Mouse (Mus musculus): Measurements from ENCODE around the gene Klhl10. TPM values are rescaled to one million over a fixed set of nuclear protein-coding genes. Genes with fewer than 3 reads are reported as not detected.

Klhl10 gene
- polyA plus RNA-seq, 1 experiment, result 0.12 TPM

- TF ChIP-seq MYOD1 (IDR thresholded peaks at IDR 0.05; ENCODE audit: control insufficient read depth, insufficient read length, low read depth), result no peak
- no peak for TF ChIP-seq MYOG (IDR thresholded peaks at IDR 0.05; ENCODE audit: control insufficient read depth, extremely low read depth, insufficient read length)
- no peak for TF ChIP-seq MAX (IDR thresholded peaks at IDR 0.05)
- no peak for TF ChIP-seq FOSL1 (IDR thresholded peaks at IDR 0.05; ENCODE audit: insufficient read depth, low read length, poor library complexity, severe bottlenecking)
- TF ChIP-seq USF1 (IDR thresholded peaks at IDR 0.05; ENCODE audit: low read depth), result no peak
- TF ChIP-seq CEBPB (IDR thresholded peaks at IDR 0.05; ENCODE audit: low read depth), result no peak
- no peak for TF ChIP-seq CTCF (IDR thresholded peaks at IDR 0.05; ENCODE audit: control insufficient read depth, insufficient read depth, insufficient read length)
- peaks cover 12% of the 10 kb centered on the region for H3K79me3 ChIP-seq (ENCODE audit: low read depth)
- H3K27me3 ChIP-seq (ENCODE audit: control insufficient read depth, insufficient read depth, insufficient read length), result no peaks in the 10 kb centered on the region
- no peaks in the 10 kb centered on the region for H3K36me3 ChIP-seq (ENCODE audit: control insufficient read depth, insufficient read depth)
- peaks cover 24% of the 10 kb centered on the region for H3K79me2 ChIP-seq (ENCODE audit: control insufficient read depth, insufficient read depth)
- no peak overlapping the region for H3ac ChIP-seq (ENCODE audit: control insufficient read depth, insufficient read length, low read depth)
- H3K4me3 ChIP-seq (ENCODE audit: insufficient read depth, poor library complexity, severe bottlenecking), result no peak overlapping the region
Observed at GRCm38 (mm10) chr11:100399727-100400538, 41.8 kb upstream of the Klhl10 start.

DNA sequence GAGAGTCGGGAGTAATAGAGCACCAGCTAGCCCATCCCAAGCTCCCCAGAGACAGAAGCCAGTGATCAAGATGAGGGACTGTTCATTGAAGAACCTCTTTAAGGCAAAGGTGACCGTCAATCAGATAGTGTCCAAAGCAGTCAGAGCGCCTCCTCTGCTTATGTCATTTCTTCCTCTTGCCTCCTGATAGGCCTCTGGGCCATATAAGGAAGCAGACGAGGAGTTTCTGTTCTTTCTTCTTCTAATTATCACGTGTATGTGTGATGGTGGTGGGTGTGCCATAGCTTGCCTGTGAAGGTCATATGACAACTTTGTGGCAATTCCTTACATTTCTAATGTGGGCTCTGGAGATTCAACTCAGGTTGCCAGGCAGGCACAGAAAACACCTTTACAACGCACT, 40.9 kb upstream of the Klhl10 start:
- no peaks in the 10 kb centered on the region for H3K27me3 ChIP-seq (ENCODE audit: control insufficient read depth, insufficient read depth, insufficient read length)
- H3K79me2 ChIP-seq (ENCODE audit: control insufficient read depth, insufficient read depth), result peaks cover 16% of the 10 kb centered on the region
- H3K36me3 ChIP-seq (ENCODE audit: control insufficient read depth, insufficient read depth), result no peaks in the 10 kb centered on the region
- TF ChIP-seq MYOG (IDR thresholded peaks at IDR 0.05; ENCODE audit: control insufficient read depth, extremely low read depth, insufficient read length), result no peak
- TF ChIP-seq FOSL1 (IDR thresholded peaks at IDR 0.05; ENCODE audit: insufficient read depth, low read length, poor library complexity, severe bottlenecking), result no peak
- no peak for TF ChIP-seq USF1 (IDR thresholded peaks at IDR 0.05; ENCODE audit: low read depth)
- no peak for TF ChIP-seq CTCF (IDR thresholded peaks at IDR 0.05; ENCODE audit: control insufficient read depth, insufficient read depth, insufficient read length)
- no peak for TF ChIP-seq MAX (IDR thresholded peaks at IDR 0.05)
- no peak for TF ChIP-seq CEBPB (IDR thresholded peaks at IDR 0.05; ENCODE audit: low read depth)
- no peak for TF ChIP-seq MYOD1 (IDR thresholded peaks at IDR 0.05; ENCODE audit: control insufficient read depth, insufficient read length, low read depth)
- H3K79me3 ChIP-seq (ENCODE audit: low read depth), result peaks cover 11% of the 10 kb centered on the region
- H3K4me3 ChIP-seq (ENCODE audit: insufficient read depth, poor library complexity, severe bottlenecking), result no peak overlapping the region
- H3ac ChIP-seq (ENCODE audit: control insufficient read depth, insufficient read length, low read depth), result no peak overlapping the region

- Histone ChIP-seq H3K36me3 (ENCODE audit: control insufficient read depth, insufficient read depth) (peaks cover 4% of the 10 kb centered on the region), H3K4me3 (ENCODE audit: insufficient read depth, poor library complexity, severe bottlenecking) (no peak overlapping the region), H3K79me2 (ENCODE audit: control insufficient read depth, insufficient read depth) (peaks cover 2% of the 10 kb centered on the region), H3K79me3 (ENCODE audit: low read depth) (no peaks in the 10 kb centered on the region), H3K27me3 (ENCODE audit: control insufficient read depth, insufficient read depth, insufficient read length) (no peaks in the 10 kb centered on the region), H3ac (ENCODE audit: control insufficient read depth, insufficient read length, low read depth) (no peak overlapping the region)
- TF ChIP-seq MAX (IDR thresholded peaks at IDR 0.05), result no peak
- no peak for TF ChIP-seq USF1 (IDR thresholded peaks at IDR 0.05; ENCODE audit: low read depth)
- no peak for TF ChIP-seq MYOD1 (IDR thresholded peaks at IDR 0.05; ENCODE audit: control insufficient read depth, insufficient read length, low read depth)
- TF ChIP-seq FOSL1 (IDR thresholded peaks at IDR 0.05; ENCODE audit: insufficient read depth, low read length, poor library complexity, severe bottlenecking), result no peak
- no peak for TF ChIP-seq CEBPB (IDR thresholded peaks at IDR 0.05; ENCODE audit: low read depth)
- no peak for TF ChIP-seq CTCF (IDR thresholded peaks at IDR 0.05; ENCODE audit: control insufficient read depth, insufficient read depth, insufficient read length)
- no peak for TF ChIP-seq MYOG (IDR thresholded peaks at IDR 0.05; ENCODE audit: control insufficient read depth, extremely low read depth, insufficient read length)
Observed at GRCm38 (mm10) chr11:100402240-100402639, 39.5 kb upstream of the Klhl10 start.

GRCm38 (mm10) chr11:100402682-100403081, 39.0 kb upstream of the Klhl10 start:
- H3K36me3 ChIP-seq (ENCODE audit: control insufficient read depth, insufficient read depth), result peaks cover 8% of the 10 kb centered on the region
- no peak for TF ChIP-seq MYOD1 (IDR thresholded peaks at IDR 0.05; ENCODE audit: control insufficient read depth, insufficient read length, low read depth)
- TF ChIP-seq MYOG (IDR thresholded peaks at IDR 0.05; ENCODE audit: control insufficient read depth, extremely low read depth, insufficient read length), result no peak
- TF ChIP-seq USF1 (IDR thresholded peaks at IDR 0.05; ENCODE audit: low read depth), result no peak
- H3ac ChIP-seq (ENCODE audit: control insufficient read depth, insufficient read length, low read depth), result no peak overlapping the region
- no peaks in the 10 kb centered on the region for H3K79me2 ChIP-seq (ENCODE audit: control insufficient read depth, insufficient read depth)
- H3K4me3 ChIP-seq (ENCODE audit: insufficient read depth, poor library complexity, severe bottlenecking), result no peak overlapping the region
- no peaks in the 10 kb centered on the region for H3K27me3 ChIP-seq (ENCODE audit: control insufficient read depth, insufficient read depth, insufficient read length)
- H3K79me3 ChIP-seq (ENCODE audit: low read depth), result no peaks in the 10 kb centered on the region

- TF ChIP-seq USF1 (IDR thresholded peaks at IDR 0.05; ENCODE audit: low read depth), result no peak
- TF ChIP-seq MYOD1 (IDR thresholded peaks at IDR 0.05; ENCODE audit: control insufficient read depth, insufficient read length, low read depth), result no peak
- no peak for TF ChIP-seq FOSL1 (IDR thresholded peaks at IDR 0.05; ENCODE audit: insufficient read depth, low read length, poor library complexity, severe bottlenecking)
- no peak for TF ChIP-seq CTCF (IDR thresholded peaks at IDR 0.05; ENCODE audit: control insufficient read depth, insufficient read depth, insufficient read length)
- no peak for TF ChIP-seq CEBPB (IDR thresholded peaks at IDR 0.05; ENCODE audit: low read depth)
- no peak for TF ChIP-seq MAX (IDR thresholded peaks at IDR 0.05)
- no peak for TF ChIP-seq MYOG (IDR thresholded peaks at IDR 0.05; ENCODE audit: control insufficient read depth, extremely low read depth, insufficient read length)
- no peak overlapping the region for H3K4me3 ChIP-seq (ENCODE audit: insufficient read depth, poor library complexity, severe bottlenecking)
- no peak overlapping the region for H3ac ChIP-seq (ENCODE audit: control insufficient read depth, insufficient read length, low read depth)
- no peaks in the 10 kb centered on the region for H3K79me2 ChIP-seq (ENCODE audit: control insufficient read depth, insufficient read depth)
- no peaks in the 10 kb centered on the region for H3K27me3 ChIP-seq (ENCODE audit: control insufficient read depth, insufficient read depth, insufficient read length)
- no peaks in the 10 kb centered on the region for H3K79me3 ChIP-seq (ENCODE audit: low read depth)
- H3K36me3 ChIP-seq (ENCODE audit: control insufficient read depth, insufficient read depth), result peaks cover 17% of the 10 kb centered on the region
Observed at GRCm38 (mm10) chr11:100403445-100404134, 38.1 kb upstream of the Klhl10 start.

All from C2C12 (cell line).